17 mouse cellular contexts compared by ENCODE assay signal in the genomic region with DNA sequence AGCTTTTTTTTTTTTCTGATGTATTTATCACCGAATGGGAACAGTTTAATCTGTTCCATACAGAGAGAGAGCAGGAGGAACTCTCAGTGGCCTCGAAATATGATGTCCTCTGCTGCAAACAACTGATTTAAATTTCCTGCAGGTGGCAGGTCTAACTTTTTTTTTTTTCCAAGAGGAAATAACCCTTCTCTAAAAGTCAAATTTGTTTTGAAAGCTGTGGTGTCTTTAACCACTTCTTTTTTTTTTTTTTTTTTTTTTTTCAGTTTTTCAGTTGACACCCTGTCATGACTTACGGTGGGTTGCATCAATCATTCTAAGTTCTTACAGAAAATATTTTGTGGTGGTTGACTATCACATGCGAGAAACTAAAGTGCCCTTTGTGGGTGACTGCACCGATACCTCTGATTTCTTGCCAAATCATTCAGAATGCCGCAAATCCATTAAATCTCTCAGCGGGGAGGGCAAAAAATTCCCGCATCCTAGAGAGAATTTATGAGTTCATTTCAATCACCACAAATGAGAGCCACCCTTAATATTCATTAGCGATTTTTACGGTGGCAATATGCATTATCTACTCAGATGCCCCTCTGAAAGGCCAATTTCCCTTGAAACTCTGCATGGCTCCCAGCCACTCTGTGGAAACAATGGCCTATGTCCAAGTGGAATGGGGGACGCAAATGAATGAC.
DNase-seq lines count a peak whose midpoint lies in the region; ATAC-seq and TF ChIP-seq lines count a peak whose summit lies in the region.
"Had no signal": no experiment of that assay in that cellular context is flagged by ENCODE, and none has a peak within 500 bp of the region (broad histone marks: within the 10 kb centered on the region; RNA-seq: fewer than 3 reads in every experiment).

No protein-coding gene starts in this region.

- no peaks in the 10 kb centered on the region for H3K27me3 ChIP-seq in midbrain, postnatal 0 days (ENCODE audit: insufficient read depth, low read length)
- H3K27me3 ChIP-seq in intestine, embryonic 15.5 days (replicated peaks) = no peaks in the 10 kb centered on the region
- H3K27me3 ChIP-seq: heart, embryonic 13.5 days; liver, embryonic 15.5 days had no signal

- no peak overlapping the region for H3K27ac ChIP-seq in midbrain, postnatal 0 days (ENCODE audit: low read depth, low read length)
- H3K27ac ChIP-seq in gastrocnemius, adult 2 months = no peak overlapping the region
- no peak overlapping the region for H3K27ac ChIP-seq in intestine, embryonic 15.5 days
- H3K27ac ChIP-seq: forebrain, embryonic 10.5 days; heart, embryonic 13.5 days; kidney, postnatal 0 days; limb, embryonic 10.5 days; liver, embryonic 15.5 days; macrophage had no signal

- no peaks in the 10 kb centered on the region for H3K9me3 ChIP-seq in midbrain, postnatal 0 days (ENCODE audit: low read length)
- no peaks in the 10 kb centered on the region for H3K9me3 ChIP-seq in intestine, embryonic 15.5 days
- H3K9me3 ChIP-seq: forebrain, embryonic 10.5 days; heart, embryonic 13.5 days; limb, embryonic 10.5 days; liver, embryonic 15.5 days had no signal

- H3K4me3 ChIP-seq in midbrain, postnatal 0 days (ENCODE audit: low read depth, low read length) = no peak overlapping the region
- H3K4me3 ChIP-seq in gastrocnemius, adult 2 months = no peak overlapping the region
- H3K4me3 ChIP-seq in intestine, embryonic 15.5 days (replicated peaks) = no peak overlapping the region
- H3K4me3 ChIP-seq: forebrain, embryonic 10.5 days; heart, embryonic 13.5 days; limb, embryonic 10.5 days; liver, embryonic 15.5 days had no signal

- ATAC-seq in CD4-positive, CD25-positive, alpha-beta regulatory T cell, adult 4 months = peak; percentile 70
- peak; percentile 87 for ATAC-seq in common myeloid progenitor, adult 5-6 weeks (replicated peaks; ENCODE audit: low read depth, poor library complexity, severe bottlenecking)
- no peak for ATAC-seq in midbrain, postnatal 0 days (ENCODE audit: low FRiP score)
- no peak for ATAC-seq in intestine, embryonic 15.5 days

- H3K36me3 ChIP-seq in midbrain, postnatal 0 days (ENCODE audit: insufficient read depth, low read length) = no peaks in the 10 kb centered on the region
- H3K36me3 ChIP-seq in intestine, embryonic 15.5 days = no peaks in the 10 kb centered on the region
- H3K36me3 ChIP-seq: forebrain, embryonic 10.5 days; heart, embryonic 13.5 days; limb, embryonic 10.5 days; liver, embryonic 15.5 days had no signal

- H3K9ac ChIP-seq in midbrain, postnatal 0 days (replicated peaks; ENCODE audit: low read length, poor library complexity, severe bottlenecking) = no peak overlapping the region
- no peak overlapping the region for H3K9ac ChIP-seq in intestine, embryonic 15.5 days
- H3K9ac ChIP-seq: heart, embryonic 13.5 days; liver, embryonic 15.5 days had no signal

- WGBS in midbrain, postnatal 0 days = 56% methylated on average over 11 of the region's 11 CpGs
- 89% methylated on average over 11 of the region's 11 CpGs for WGBS in intestine, embryonic 15.5 days

- peak; percentile 37 for DNase-seq in left cerebral cortex, postnatal 4 days
- DNase-seq in left cerebral cortex, postnatal 14 days (ENCODE audit: low spot score in 2 of 2) = no peak
- peak; percentile 50 for DNase-seq in midbrain, postnatal 0 days (ENCODE audit: low spot score)
- DNase-seq in gastrocnemius, adult 2 months = no peak
- no peak for DNase-seq in adrenal gland, adult (ENCODE audit: inconsistent age in 2 of 2, low spot score in 1 of 2)
- DNase-seq: adrenal gland, postnatal 36 days; gastrocnemius, postnatal 14 days; layer of hippocampus, adult 9-11 months had no signal

- H3K4me2 ChIP-seq in midbrain, postnatal 0 days (ENCODE audit: low read depth, low read length, poor library complexity, severe bottlenecking) = no peak overlapping the region
- H3K4me2 ChIP-seq in intestine, embryonic 15.5 days (replicated peaks) = no peak overlapping the region
- H3K4me2 ChIP-seq: heart, embryonic 13.5 days; liver, embryonic 15.5 days had no signal

- TF ChIP-seq CTCF in midbrain, postnatal 0 days (IDR thresholded peaks at IDR 0.05) = no peak
- no peak for TF ChIP-seq CTCF in gastrocnemius, adult 2 months (IDR thresholded peaks at IDR 0.05)

- intact Hi-C loops in left cerebral cortex, postnatal 4 days (cut with DNase I) = no loop called here
- intact Hi-C loops in left cerebral cortex, postnatal 14 days (cut with DNase I) = no loop called here
- intact Hi-C loops in gastrocnemius, adult 2 months (cut with DNase I) = no loop called here

- no peaks in the 10 kb centered on the region for H3K4me1 ChIP-seq in midbrain, postnatal 0 days (ENCODE audit: insufficient read depth, low read length)
- no peaks in the 10 kb centered on the region for H3K4me1 ChIP-seq in intestine, embryonic 15.5 days (replicated peaks)
- H3K4me1 ChIP-seq: forebrain, embryonic 10.5 days; heart, embryonic 13.5 days; liver, embryonic 15.5 days had no signal

Comparison
In these comparisons a context has a peak if more than half of its experiments do, and no peak if none do; other contexts are left out.
1. DNase-seq: peak in left cerebral cortex, postnatal 4 days (single experiment) and midbrain, postnatal 0 days (single experiment); none in left cerebral cortex, postnatal 14 days (0 of 2), gastrocnemius, adult 2 months (single experiment) and adrenal gland, adult (0 of 2).
2. ATAC-seq: peak in CD4-positive, CD25-positive, alpha-beta regulatory T cell, adult 4 months (single experiment) and common myeloid progenitor, adult 5-6 weeks (single experiment); none in midbrain, postnatal 0 days (single experiment) and intestine, embryonic 15.5 days (single experiment).